In the genomic region with DNA sequence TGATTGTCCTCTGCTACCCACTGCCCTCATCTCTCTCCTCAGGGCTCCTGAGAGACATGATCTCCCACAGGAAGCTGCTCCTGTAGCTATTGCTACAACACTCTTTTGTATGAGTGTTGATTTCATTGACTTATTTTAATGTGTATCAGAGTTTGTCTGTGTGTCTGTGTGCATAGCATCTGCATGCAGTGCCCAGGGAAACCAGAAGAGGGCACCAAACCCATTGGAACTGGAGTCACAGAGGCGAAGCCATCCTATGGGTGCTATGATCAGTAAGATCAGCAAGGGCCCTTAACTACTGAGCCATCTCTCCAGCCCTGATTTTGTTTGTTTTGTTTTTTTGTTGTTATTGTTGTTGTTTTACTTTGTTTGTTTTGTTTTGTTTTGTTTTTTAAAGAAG, we compare ENCODE assay signal across 9 mouse cellular contexts. TPM values are rescaled to one million over a fixed set of nuclear protein-coding genes. Genes with fewer than 3 reads are reported as not detected.
A peak's percentile ranks its signal among the peaks of the same experiment; 100 is the strongest.
DNase-seq lines count a peak whose midpoint lies in the region; ATAC-seq and TF ChIP-seq lines count a peak whose summit lies in the region.
"Had no signal": no experiment of that assay in that cellular context is flagged by ENCODE, and none has a peak within 500 bp of the region (broad histone marks: within the 10 kb centered on the region; RNA-seq: fewer than 3 reads in every experiment).

No protein-coding gene starts in this region.

- H3K36me3 ChIP-seq in forebrain, embryonic 10.5 days (replicated peaks) = no peaks in the 10 kb centered on the region
- H3K36me3 ChIP-seq in forebrain, embryonic 15.5 days = no peaks in the 10 kb centered on the region
- H3K36me3 ChIP-seq in midbrain, postnatal 0 days (ENCODE audit: insufficient read depth, low read length) = no peaks in the 10 kb centered on the region

- peak; percentile 60 for DNase-seq in forebrain, embryonic 10.5 days (ENCODE audit: extremely low spot score, low spot score)
- DNase-seq in left cerebral cortex, postnatal 14 days (ENCODE audit: low spot score in 2 of 2) = peak; percentile 26 to 51
- no peak for DNase-seq in left cerebral cortex, adult 8-10 months (ENCODE audit: low spot score in 2 of 2)
- no peak for DNase-seq in Patski (ENCODE audit: low read depth, low spot score)
- DNase-seq in midbrain, postnatal 0 days (ENCODE audit: low spot score) = peak; percentile 29
- DNase-seq in urinary bladder, adult 18-20 months (ENCODE audit: low spot score in 2 of 2) = no peak

- no peaks in the 10 kb centered on the region for H3K27me3 ChIP-seq in forebrain, embryonic 10.5 days (ENCODE audit: poor library complexity, severe bottlenecking)
- no peaks in the 10 kb centered on the region for H3K27me3 ChIP-seq in forebrain, embryonic 15.5 days
- H3K27me3 ChIP-seq in Patski = no peaks in the 10 kb centered on the region
- H3K27me3 ChIP-seq in midbrain, postnatal 0 days (ENCODE audit: insufficient read depth, low read length) = no peaks in the 10 kb centered on the region

- no peak overlapping the region for H3K4me3 ChIP-seq in forebrain, embryonic 10.5 days
- H3K4me3 ChIP-seq in forebrain, embryonic 15.5 days = no peak overlapping the region
- H3K4me3 ChIP-seq in midbrain, postnatal 0 days (ENCODE audit: low read depth, low read length) = no peak overlapping the region

- intact Hi-C loops in left cerebral cortex, postnatal 14 days (cut with DNase I) = no loop called here

- H3K27ac ChIP-seq in forebrain, embryonic 10.5 days = no peak overlapping the region
- no peak overlapping the region for H3K27ac ChIP-seq in forebrain, embryonic 15.5 days (replicated peaks)
- H3K27ac ChIP-seq in midbrain, postnatal 0 days (ENCODE audit: low read depth, low read length) = no peak overlapping the region

- POLR2A ChIA-PET in Patski (lab: Charles Lee) = no interaction called here

- no peaks in the 10 kb centered on the region for H3K9me3 ChIP-seq in forebrain, embryonic 10.5 days
- no peaks in the 10 kb centered on the region for H3K9me3 ChIP-seq in forebrain, embryonic 15.5 days
- H3K9me3 ChIP-seq in midbrain, postnatal 0 days (ENCODE audit: low read length) = no peaks in the 10 kb centered on the region

- peak; percentile 60 for TF ChIP-seq CTCF in Patski (IDR thresholded peaks at IDR 0.05)
- TF ChIP-seq CTCF in midbrain, postnatal 0 days (IDR thresholded peaks at IDR 0.05) = peak; percentile 81

- H3K4me1 ChIP-seq in forebrain, embryonic 10.5 days = 0 out of 2 replicates have a peak, but pooled peaks cover 10% of the 10 kb centered on the region
- no peaks in the 10 kb centered on the region for H3K4me1 ChIP-seq in forebrain, embryonic 15.5 days
- no peaks in the 10 kb centered on the region for H3K4me1 ChIP-seq in midbrain, postnatal 0 days (ENCODE audit: insufficient read depth, low read length)

- no peak for ATAC-seq in forebrain, embryonic 15.5 days (replicated peaks)
- ATAC-seq in Patski = no peak
- peak; percentile 66 for ATAC-seq in erythroid progenitor cell, adult 5-6 weeks (replicated peaks; ENCODE audit: low FRiP score, poor library complexity, severe bottlenecking)
- no peak for ATAC-seq in midbrain, postnatal 0 days (ENCODE audit: low FRiP score)

- 39% methylated on average over 1 of the region's 1 CpGs for WGBS in forebrain, embryonic 10.5 days
- WGBS in forebrain, embryonic 15.5 days = 32% methylated on average over 1 of the region's 1 CpGs
- WGBS in midbrain, postnatal 0 days = 46% methylated on average over 1 of the region's 1 CpGs

- in situ Hi-C loops in Patski (cut with MboI; ENCODE audit: low pct_unique_long_range_greater_than_20kb) = no loop called here

- CTCF ChIA-PET in Patski (lab: Charles Lee) = no interaction called here

- no peak overlapping the region for H3K9ac ChIP-seq in forebrain, embryonic 15.5 days (replicated peaks)
- no peak overlapping the region for H3K9ac ChIP-seq in midbrain, postnatal 0 days (replicated peaks; ENCODE audit: low read length, poor library complexity, severe bottlenecking)

- H3K4me2 ChIP-seq in forebrain, embryonic 15.5 days (replicated peaks) = no peak overlapping the region
- no peak overlapping the region for H3K4me2 ChIP-seq in midbrain, postnatal 0 days (ENCODE audit: low read depth, low read length, poor library complexity, severe bottlenecking)

RNA-seq across cellular contexts. Expression of gene Car6, which starts 7.2 kb away (rescaled TPM):
- polyA plus RNA-seq in forebrain, embryonic 10.5 days (2016; fragmentation: Nextera tagmentation; extraction: Ambion mirVana) = 0.22 TPM in 1 of 2 replicates, not detected in the other
- not detected in 2 replicates for polyA plus RNA-seq in forebrain, embryonic 15.5 days (2015; fragmentation: Nextera tagmentation; extraction: Ambion mirVana)
- not detected for total RNA-seq in left cerebral cortex, postnatal 14 days (2021)
- total RNA-seq in left cerebral cortex, adult 8-10 months (2022) = not detected
- polyA plus RNA-seq in Patski (2021) = not detected
- not detected in 2 replicates for total RNA-seq in erythroid progenitor cell, adult 5-6 weeks (2015; ENCODE audit: low replicate concordance)
- not detected in 2 replicates for total RNA-seq in erythroid progenitor cell, adult 5-6 weeks (2017; ENCODE audit: low replicate concordance)
- total RNA-seq in midbrain, postnatal 0 days (2014; rRNA removed) = not detected in 2 replicates
- polyA plus RNA-seq in midbrain, postnatal 0 days (2015; fragmentation: Nextera tagmentation; extraction: Ambion mirVana) = not detected in 2 replicates
- total RNA-seq: layer of hippocampus, postnatal 25 days had no signal

RNA-seq across cellular contexts. Expression of gene Eno1, which starts 42.6 kb away (rescaled TPM):
- polyA plus RNA-seq in forebrain, embryonic 10.5 days (2016; fragmentation: Nextera tagmentation; extraction: Ambion mirVana) = 3,430 and 3,707 TPM in 2 replicates
- 953 and 957 TPM in 2 replicates for polyA plus RNA-seq in forebrain, embryonic 15.5 days (2015; fragmentation: Nextera tagmentation; extraction: Ambion mirVana)
- 100 to 1,000 TPM; 378 to 386 TPM for total RNA-seq in left cerebral cortex, postnatal 14 days (2021)
- total RNA-seq in left cerebral cortex, adult 8-10 months (2022) = 100 to 1,000 TPM; 450 to 494 (median 470) TPM
- polyA plus RNA-seq in Patski (2021) = 47.1 TPM
- total RNA-seq in erythroid progenitor cell, adult 5-6 weeks (2015; ENCODE audit: low replicate concordance) = 79.6 and 121 TPM in 2 replicates
- 21.2 and 44.2 TPM in 2 replicates for total RNA-seq in erythroid progenitor cell, adult 5-6 weeks (2017; ENCODE audit: low replicate concordance)
- total RNA-seq in midbrain, postnatal 0 days (2014; rRNA removed) = 438 and 440 TPM in 2 replicates
- polyA plus RNA-seq in midbrain, postnatal 0 days (2015; fragmentation: Nextera tagmentation; extraction: Ambion mirVana) = 1,069 and 1,129 TPM in 2 replicates

RNA-seq across cellular contexts. Expression of gene Slc2a7, which starts 45.1 kb away (rescaled TPM):
- not detected in 2 replicates for polyA plus RNA-seq in forebrain, embryonic 10.5 days (2016; fragmentation: Nextera tagmentation; extraction: Ambion mirVana)
- polyA plus RNA-seq in forebrain, embryonic 15.5 days (2015; fragmentation: Nextera tagmentation; extraction: Ambion mirVana) = not detected in 2 replicates
- under 1 TPM in 1 of 2 experiments, not detected in 1; 0.22 TPM for total RNA-seq in left cerebral cortex, postnatal 14 days (2021)
- total RNA-seq in left cerebral cortex, adult 8-10 months (2022) = not detected
- polyA plus RNA-seq in Patski (2021) = not detected
- not detected in 2 replicates for total RNA-seq in erythroid progenitor cell, adult 5-6 weeks (2015; ENCODE audit: low replicate concordance)
- not detected in 2 replicates for total RNA-seq in erythroid progenitor cell, adult 5-6 weeks (2017; ENCODE audit: low replicate concordance)
- total RNA-seq in midbrain, postnatal 0 days (2014; rRNA removed) = not detected in 2 replicates
- not detected in 2 replicates for polyA plus RNA-seq in midbrain, postnatal 0 days (2015; fragmentation: Nextera tagmentation; extraction: Ambion mirVana)
- total RNA-seq: layer of hippocampus, postnatal 25 days had no signal

Comparison
In these comparisons a context has a peak if more than half of its experiments do, and no peak if none do; other contexts are left out.
1. DNase-seq: peak in forebrain, embryonic 10.5 days (single experiment), left cerebral cortex, postnatal 14 days (2 of 2) and midbrain, postnatal 0 days (single experiment); none in left cerebral cortex, adult 8-10 months (0 of 2), Patski (single experiment) and urinary bladder, adult 18-20 months (0 of 2).